ENCODE assay signal across 8 mouse cellular contexts in genomic region chr13:58128768-58129671, GRCm38 (mm10). TPM values are rescaled to one million over a fixed set of nuclear protein-coding genes. Genes with fewer than 3 reads are reported as not detected.
DNase-seq lines count a peak whose midpoint lies in the region; ATAC-seq and TF ChIP-seq lines count a peak whose summit lies in the region.

No protein-coding gene starts in this region.

- TF ChIP-seq POLR2A in ES-Bruce4 (IDR thresholded peaks at IDR 0.05; ENCODE audit: insufficient read depth, low read length) = peak; percentile 19

- DNase-seq in heart, postnatal 10 days = peak; percentile 98
- peak; percentile 75 for DNase-seq in large intestine, adult 2 months (ENCODE audit: low read depth, low spot score)
- DNase-seq in stomach, postnatal 0 days (ENCODE audit: low spot score) = peak; percentile 96

- peak overlapping the region; percentile 71 for H3K4me2 ChIP-seq in forebrain, embryonic 13.5 days
- peak overlapping the region; percentile 86 for H3K4me2 ChIP-seq in liver, embryonic 16.5 days (ENCODE audit: low read depth, low read length)
- peak overlapping the region; percentile 81 for H3K4me2 ChIP-seq in neural tube, embryonic 12.5 days (replicated peaks)
- H3K4me2 ChIP-seq in stomach, postnatal 0 days (replicated peaks; ENCODE audit: low read depth) = peak overlapping the region; percentile 81

- no peaks in the 10 kb centered on the region for H3K27me3 ChIP-seq in ES-Bruce4 (ENCODE audit: control insufficient read depth, insufficient read depth, low read length, poor library complexity, severe bottlenecking)
- H3K27me3 ChIP-seq in forebrain, embryonic 13.5 days = no peaks in the 10 kb centered on the region
- H3K27me3 ChIP-seq in liver, embryonic 16.5 days (ENCODE audit: control insufficient read depth, insufficient read depth, low read depth, low read length) = no peaks in the 10 kb centered on the region
- no peaks in the 10 kb centered on the region for H3K27me3 ChIP-seq in neural tube, embryonic 12.5 days (replicated peaks)
- H3K27me3 ChIP-seq in stomach, postnatal 0 days (ENCODE audit: control insufficient read depth, insufficient read depth, low read length) = no peaks in the 10 kb centered on the region

- peak overlapping the region; percentile 89 for H3K27ac ChIP-seq in ES-Bruce4 (ENCODE audit: insufficient read depth, low read length)
- H3K27ac ChIP-seq in forebrain, embryonic 13.5 days = peak overlapping the region; percentile 99
- H3K27ac ChIP-seq in liver, embryonic 16.5 days (ENCODE audit: low read length) = peak overlapping the region; percentile 96
- H3K27ac ChIP-seq in neural tube, embryonic 12.5 days = peak overlapping the region; percentile 97
- peak overlapping the region; percentile 99 for H3K27ac ChIP-seq in stomach, postnatal 0 days (replicated peaks)

- peaks cover 17% of the 10 kb centered on the region for H3K36me3 ChIP-seq in ES-Bruce4 (ENCODE audit: control insufficient read depth, insufficient read depth, low read length, poor library complexity, severe bottlenecking)
- peaks cover 11% of the 10 kb centered on the region for H3K36me3 ChIP-seq in forebrain, embryonic 13.5 days (ENCODE audit: poor library complexity, severe bottlenecking)
- H3K36me3 ChIP-seq in liver, embryonic 16.5 days (ENCODE audit: control insufficient read depth, insufficient read depth) = peaks cover 2% of the 10 kb centered on the region; the same call in 1 of the 2 replicates
- no peaks in the 10 kb centered on the region; the same call in 1 of the 2 replicates for H3K36me3 ChIP-seq in neural tube, embryonic 12.5 days
- H3K36me3 ChIP-seq in stomach, postnatal 0 days (ENCODE audit: control insufficient read depth, insufficient read depth, low read length) = no peaks in the 10 kb centered on the region

- no peaks in the 10 kb centered on the region for H3K4me1 ChIP-seq in ES-Bruce4 (ENCODE audit: control insufficient read depth, insufficient read depth, low read length)
- H3K4me1 ChIP-seq in forebrain, embryonic 13.5 days = peaks cover 32% of the 10 kb centered on the region
- H3K4me1 ChIP-seq in liver, embryonic 16.5 days (ENCODE audit: control insufficient read depth, low read depth, low read length) = peaks cover 27% of the 10 kb centered on the region
- peaks cover 23% of the 10 kb centered on the region for H3K4me1 ChIP-seq in neural tube, embryonic 12.5 days
- no peaks in the 10 kb centered on the region; the same call in 1 of the 2 replicates for H3K4me1 ChIP-seq in stomach, postnatal 0 days (replicated peaks; ENCODE audit: control insufficient read depth, insufficient read depth)

- H3K4me3 ChIP-seq in ES-Bruce4 (ENCODE audit: low read depth, low read length) = peak overlapping the region; percentile 85
- H3K4me3 ChIP-seq in forebrain, embryonic 13.5 days = peak overlapping the region; percentile 99
- H3K4me3 ChIP-seq in liver, embryonic 16.5 days (ENCODE audit: low read depth, low read length) = peak overlapping the region; percentile 92
- H3K4me3 ChIP-seq in neural tube, embryonic 12.5 days = peak overlapping the region; percentile 99
- H3K4me3 ChIP-seq in stomach, postnatal 0 days (ENCODE audit: low read depth, low read length) = peak overlapping the region; percentile 91

- TF ChIP-seq CTCF in ES-Bruce4 (IDR thresholded peaks at IDR 0.05; ENCODE audit: low read depth, low read length) = no peak
- peak; percentile 19 for TF ChIP-seq CTCF in stomach, postnatal 0 days (IDR thresholded peaks at IDR 0.05; ENCODE audit: low read depth)

- intact Hi-C loops in heart, postnatal 10 days (cut with DNase I) = no loop called here

- TF ChIP-seq EP300 in ES-Bruce4 (IDR thresholded peaks at IDR 0.05; ENCODE audit: insufficient read depth, low read depth, low read length) = no peak
- peak; percentile 31 for TF ChIP-seq EP300 in stomach, postnatal 0 days (optimal IDR thresholded peaks at IDR 0.05)

- under 1% methylated on average over 61 of the region's 83 CpGs for WGBS in forebrain, embryonic 13.5 days
- WGBS in large intestine, adult 2 months = under 1% methylated on average over 83 of the region's 83 CpGs
- WGBS in liver, embryonic 16.5 days (ENCODE audit: insufficient replicate concordance) = under 1% methylated on average over 78 of the region's 83 CpGs
- WGBS in neural tube, embryonic 12.5 days = under 1% methylated on average over 83 of the region's 83 CpGs
- WGBS in stomach, postnatal 0 days = under 1% methylated on average over 61 of the region's 83 CpGs

- no peaks in the 10 kb centered on the region for H3K9me3 ChIP-seq in ES-Bruce4 (replicated peaks; ENCODE audit: control insufficient read depth, insufficient read depth, low read length, poor library complexity, severe bottlenecking)
- H3K9me3 ChIP-seq in forebrain, embryonic 13.5 days (replicated peaks) = no peaks in the 10 kb centered on the region
- H3K9me3 ChIP-seq in liver, embryonic 16.5 days (replicated peaks; ENCODE audit: control insufficient read depth, low read length) = no peaks in the 10 kb centered on the region
- no peaks in the 10 kb centered on the region for H3K9me3 ChIP-seq in neural tube, embryonic 12.5 days
- H3K9me3 ChIP-seq in stomach, postnatal 0 days (ENCODE audit: control insufficient read depth, low read length) = no peaks in the 10 kb centered on the region

- H3K9ac ChIP-seq in ES-Bruce4 (ENCODE audit: low read depth, poor library complexity, severe bottlenecking) = peak overlapping the region; percentile 95
- H3K9ac ChIP-seq in forebrain, embryonic 13.5 days = peak overlapping the region; percentile 100
- peak overlapping the region; percentile 97 for H3K9ac ChIP-seq in liver, embryonic 16.5 days (ENCODE audit: low read depth, low read length)
- peak overlapping the region; percentile 100 for H3K9ac ChIP-seq in neural tube, embryonic 12.5 days
- peak overlapping the region; percentile 99 for H3K9ac ChIP-seq in stomach, postnatal 0 days (ENCODE audit: low read length)

- ATAC-seq in cerebellum, adult (ENCODE audit: insufficient number of reproducible peaks, low FRiP score, low TSS enrichment) = peak; percentile 95
- ATAC-seq in forebrain, embryonic 13.5 days = peak; percentile 98
- peak; percentile 93 for ATAC-seq in liver, embryonic 16.5 days (ENCODE audit: low read depth)
- ATAC-seq in neural tube, embryonic 12.5 days (ENCODE audit: low FRiP score, low read depth) = peak; percentile 98
- ATAC-seq in stomach, postnatal 0 days (ENCODE audit: low FRiP score, low TSS enrichment) = peak; percentile 97

RNA-seq across cellular contexts. Expression of gene Hnrnpa0, which starts 0.7 kb away (rescaled TPM):
- polyA plus RNA-seq in ES-Bruce4 (2011; ENCODE audit: insufficient read depth, insufficient read length, low read depth, missing spikeins) = 166 and 181 TPM in 2 replicates
- 73.6 and 81.0 TPM in 2 replicates for polyA plus RNA-seq in forebrain, embryonic 13.5 days (2015; fragmentation: Nextera tagmentation; extraction: Ambion mirVana)
- total RNA-seq in heart, postnatal 10 days (2021) = 100 to 1,000 TPM; 139 to 141 TPM
- polyA plus RNA-seq in large intestine, adult 2 months (2012; rRNA removed) = 34.9 and 41.4 TPM in 2 replicates
- polyA plus RNA-seq in liver, embryonic 16.5 days (2015; fragmentation: Nextera tagmentation; extraction: Ambion mirVana) = 5.2 and 5.4 TPM in 2 replicates
- polyA plus RNA-seq in neural tube, embryonic 12.5 days (2016; fragmentation: Nextera tagmentation; extraction: Ambion mirVana) = 44.4 and 54.5 TPM in 2 replicates
- 21.1 and 24.6 TPM in 2 replicates for polyA plus RNA-seq in stomach, postnatal 0 days (2015; fragmentation: Nextera tagmentation; extraction: Ambion mirVana)

RNA-seq across cellular contexts. Expression of gene Klhl3, which starts 15.6 kb away (rescaled TPM):
- 0.25 and 0.30 TPM in 2 replicates for polyA plus RNA-seq in ES-Bruce4 (2011; ENCODE audit: insufficient read depth, insufficient read length, low read depth, missing spikeins)
- 5.6 and 6.7 TPM in 2 replicates for polyA plus RNA-seq in forebrain, embryonic 13.5 days (2015; fragmentation: Nextera tagmentation; extraction: Ambion mirVana)
- total RNA-seq in heart, postnatal 10 days (2021) = 1 to 10 TPM; 4.3 to 4.8 TPM
- 0.27 and 0.48 TPM in 2 replicates for polyA plus RNA-seq in large intestine, adult 2 months (2012; rRNA removed)
- 1.2 and 1.6 TPM in 2 replicates for polyA plus RNA-seq in liver, embryonic 16.5 days (2015; fragmentation: Nextera tagmentation; extraction: Ambion mirVana)
- polyA plus RNA-seq in neural tube, embryonic 12.5 days (2016; fragmentation: Nextera tagmentation; extraction: Ambion mirVana) = 5.6 and 6.1 TPM in 2 replicates
- 1.1 and 1.2 TPM in 2 replicates for polyA plus RNA-seq in stomach, postnatal 0 days (2015; fragmentation: Nextera tagmentation; extraction: Ambion mirVana)

RNA-seq across cellular contexts. Expression of gene Idnk, which starts 28.4 kb away (rescaled TPM):
- polyA plus RNA-seq in ES-Bruce4 (2011; ENCODE audit: insufficient read depth, insufficient read length, low read depth, missing spikeins) = 25.1 and 28.9 TPM in 2 replicates
- 66.5 and 73.2 TPM in 2 replicates for polyA plus RNA-seq in forebrain, embryonic 13.5 days (2015; fragmentation: Nextera tagmentation; extraction: Ambion mirVana)
- total RNA-seq in heart, postnatal 10 days (2021) = 10 to 100 TPM; 21.3 to 22.0 TPM
- 36.8 and 45.0 TPM in 2 replicates for polyA plus RNA-seq in large intestine, adult 2 months (2012; rRNA removed)
- polyA plus RNA-seq in liver, embryonic 16.5 days (2015; fragmentation: Nextera tagmentation; extraction: Ambion mirVana) = 18.3 and 18.9 TPM in 2 replicates
- 69.1 and 77.5 TPM in 2 replicates for polyA plus RNA-seq in neural tube, embryonic 12.5 days (2016; fragmentation: Nextera tagmentation; extraction: Ambion mirVana)
- 35.0 and 37.5 TPM in 2 replicates for polyA plus RNA-seq in stomach, postnatal 0 days (2015; fragmentation: Nextera tagmentation; extraction: Ambion mirVana)

Comparison
In these comparisons a context has a peak if more than half of its experiments do, and no peak if none do; other contexts are left out.
1. Peak in every context shown above with its lines: DNase-seq, ATAC-seq, H3K4me3 ChIP-seq and H3K27ac ChIP-seq.